Mouse (Mus musculus): ENCODE measurements around the gene Itga8.

- no peak for TF ChIP-seq POLR2A (IDR thresholded peaks at IDR 0.05; ENCODE audit: control insufficient read depth, low read depth, low read length)
- no peak for TF ChIP-seq CTCF (IDR thresholded peaks at IDR 0.05; ENCODE audit: control insufficient read depth, insufficient read depth, insufficient replicate concordance, low read depth, low read length)
Measured at GRCm38 (mm10) chr2:12325417-12325816, 23.7 kb upstream of the Itga8 start.
